Mouse (Mus musculus): ENCODE data around the gene Slc25a20.

The Slc25a20 gene

DNA sequence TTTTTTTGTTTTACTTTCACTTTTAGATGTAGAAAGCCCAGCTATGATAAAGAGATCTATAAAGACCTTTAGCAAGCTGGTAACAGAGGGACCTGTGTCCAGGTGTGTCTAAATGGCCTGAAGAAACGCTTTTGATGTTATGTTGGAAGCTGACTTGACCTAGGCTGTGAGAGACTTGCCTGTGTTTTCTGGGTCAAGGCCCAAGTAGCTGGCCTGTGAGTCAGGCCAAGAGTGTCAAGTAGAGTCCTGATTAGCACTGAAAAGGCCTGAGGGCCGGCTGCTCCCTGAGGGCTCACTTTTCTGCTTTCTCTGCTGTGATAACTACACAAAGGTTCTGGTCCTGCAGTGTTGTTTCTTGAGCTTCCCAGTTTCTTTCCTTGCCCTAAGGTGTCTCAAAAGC is 25.8 kb downstream of the Slc25a20 start:
- no peak for DNase-seq

DNA sequence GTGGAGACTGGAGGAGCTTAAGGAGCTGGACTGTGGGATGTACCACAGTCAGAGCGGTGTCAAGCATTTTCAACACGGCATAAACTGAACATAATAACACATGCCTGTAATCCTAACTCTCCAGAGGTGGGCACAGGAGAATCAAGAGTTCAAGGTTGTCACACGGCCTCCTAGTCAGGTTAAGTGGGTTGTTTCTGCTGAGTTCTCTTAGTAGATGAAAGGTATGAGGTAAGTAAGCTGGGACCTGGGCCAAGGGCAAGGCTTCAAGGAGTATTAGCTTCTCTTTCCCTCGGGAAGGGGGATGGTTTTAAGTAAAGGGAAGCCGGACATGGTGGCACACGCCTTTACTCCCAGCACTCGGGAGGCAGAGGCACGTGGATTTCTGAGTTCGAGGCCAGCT is 26.6 kb downstream of the Slc25a20 start:
- no peak for DNase-seq

DNA sequence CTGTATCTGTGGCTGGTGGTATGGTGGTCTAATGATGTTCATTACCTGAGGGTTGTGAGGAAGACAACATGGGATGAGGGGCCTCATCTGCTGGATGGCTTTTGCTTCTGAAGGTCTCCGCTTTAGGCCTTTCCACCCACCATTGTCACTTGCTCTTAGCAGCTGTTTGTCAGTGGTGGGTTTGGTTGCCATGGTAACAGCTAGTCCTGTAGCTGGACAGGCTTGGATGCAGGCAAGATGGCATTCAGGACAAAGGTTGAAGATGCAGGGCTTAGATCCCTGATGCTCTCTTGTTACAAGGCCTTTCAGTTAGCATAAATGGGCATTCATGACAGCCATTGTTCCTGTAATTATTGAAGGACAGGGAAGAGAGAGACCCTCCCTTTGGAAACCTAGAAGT is 27.2 kb downstream of the Slc25a20 start, which contains the start of gene Prkar2a:
Gene Prkar2a (plus strand): TSS at position 209 of the 400 bp plus-strand sequence.
- DNase-seq = no peak

DNA sequence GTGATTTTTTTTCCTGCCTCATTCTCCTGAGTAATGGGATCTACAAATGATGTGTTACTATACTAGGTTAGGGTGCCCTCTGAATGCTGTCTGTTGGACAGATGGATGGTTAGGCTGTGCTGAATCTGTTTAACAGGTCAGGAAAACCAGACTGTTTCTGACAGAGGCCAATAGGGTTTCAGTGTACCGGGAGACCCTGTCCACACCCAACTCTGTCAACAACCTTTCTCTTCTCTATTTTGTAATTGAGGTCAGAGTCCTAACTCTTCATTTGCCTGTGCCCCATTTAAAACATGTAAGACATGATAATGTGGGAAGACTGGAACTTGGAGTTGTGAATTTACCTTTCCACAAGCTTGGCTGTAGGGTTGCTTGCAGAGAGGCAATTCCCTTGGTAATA is 28.1 kb downstream of the Slc25a20 start:
- DNase-seq = no peak

DNA sequence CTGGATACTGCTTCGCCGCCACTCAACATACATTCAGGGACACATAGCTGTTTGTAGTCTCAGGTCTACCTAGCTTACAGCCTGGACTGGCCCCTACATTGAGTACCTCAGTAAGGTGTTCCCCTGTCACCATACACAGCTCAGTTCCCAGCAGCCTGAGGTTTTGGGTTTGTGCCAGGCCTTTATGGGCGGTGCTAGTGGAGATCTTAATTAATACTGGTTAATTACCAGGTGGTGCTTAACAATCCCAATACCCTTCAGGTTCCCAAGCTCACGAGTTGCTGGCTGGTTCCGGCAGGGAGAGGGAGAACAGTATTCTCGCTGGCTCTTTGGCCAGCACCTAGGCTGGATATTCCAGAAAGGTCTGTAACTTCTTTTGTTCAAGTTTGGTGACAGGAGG is 29.0 kb downstream of the Slc25a20 start:
- DNase-seq = peak; percentile 35

DNA sequence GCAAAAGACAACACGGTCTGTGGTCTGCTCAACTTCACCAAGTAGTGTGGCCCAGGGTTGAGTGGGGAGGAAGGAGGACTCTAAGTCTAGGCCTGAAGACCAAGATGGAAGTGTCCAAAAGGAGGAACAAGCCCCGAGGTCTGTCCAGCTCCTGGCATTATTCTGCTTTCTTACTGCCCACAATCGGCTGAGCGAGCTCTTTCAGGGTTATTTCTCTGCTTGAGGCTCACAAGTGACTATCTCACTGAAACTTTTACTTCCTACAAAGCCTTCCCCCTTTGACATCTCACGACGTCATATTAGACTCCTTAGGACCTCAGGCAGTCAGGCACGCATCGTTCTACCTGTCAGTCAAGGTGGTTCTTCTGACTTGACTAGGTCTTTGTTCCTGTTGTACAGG is 29.5 kb downstream of the Slc25a20 start:
- no peak for DNase-seq

DNA sequence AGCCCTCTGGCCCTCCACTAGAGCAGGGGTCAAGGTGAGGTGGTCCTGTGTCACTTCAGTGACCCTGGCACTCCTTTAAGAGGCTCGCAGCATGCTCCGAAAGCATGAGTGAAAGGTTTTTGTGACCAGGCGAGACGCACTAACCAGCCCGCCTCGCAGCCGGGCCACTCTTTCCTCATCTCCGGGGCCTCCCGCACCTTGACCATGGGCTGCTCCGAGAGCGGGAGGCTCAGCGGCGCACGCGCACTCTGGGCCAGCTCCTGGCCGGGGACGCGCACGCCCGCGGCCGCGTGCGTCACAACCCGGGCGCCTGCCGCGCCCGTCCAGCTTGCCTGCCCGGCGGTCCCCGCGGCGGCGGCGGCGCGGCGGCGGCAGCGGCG is 29.9 kb downstream of the Slc25a20 start:
- peak; percentile 90 for DNase-seq

DNA sequence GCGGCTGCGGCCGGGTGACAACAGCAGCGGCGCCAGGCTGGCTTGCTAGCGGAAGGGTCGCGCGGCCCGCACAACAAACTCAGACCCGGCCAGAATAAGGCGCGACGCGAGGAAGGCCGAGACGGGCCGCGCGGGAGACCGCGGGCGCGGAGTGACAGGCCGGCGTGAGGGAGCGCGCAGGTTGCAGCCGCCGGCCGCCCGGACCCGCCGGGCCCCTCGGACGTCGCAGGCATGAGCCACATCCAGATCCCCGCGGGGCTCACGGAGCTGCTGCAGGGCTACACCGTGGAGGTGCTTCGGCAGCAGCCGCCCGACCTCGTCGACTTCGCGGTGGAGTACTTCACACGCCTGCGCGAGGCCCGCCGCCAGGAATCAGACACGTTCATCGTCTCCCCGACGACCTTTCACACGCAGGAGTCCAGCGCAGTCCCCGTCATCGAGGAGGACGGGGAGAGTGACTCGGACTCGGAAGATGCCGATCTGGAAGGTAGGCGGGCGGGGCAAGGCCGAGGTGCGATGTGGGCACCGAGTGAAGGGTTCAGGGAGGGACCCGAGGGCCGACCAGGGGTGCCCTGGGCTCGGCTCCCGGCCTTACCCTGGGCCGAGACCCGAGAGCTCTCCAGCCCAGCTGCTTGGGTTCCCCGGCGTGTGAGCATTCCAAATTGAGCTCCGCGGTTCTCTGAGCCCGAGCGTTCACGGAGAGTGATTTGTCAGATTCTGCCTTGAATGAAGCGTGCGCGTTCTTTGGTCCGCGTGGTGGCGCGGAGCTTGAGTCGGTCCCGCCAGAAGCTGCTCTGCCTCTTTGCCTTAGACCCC is 30.5 kb downstream of the Slc25a20 start:
- DNase-seq = peak; percentile 57

DNA sequence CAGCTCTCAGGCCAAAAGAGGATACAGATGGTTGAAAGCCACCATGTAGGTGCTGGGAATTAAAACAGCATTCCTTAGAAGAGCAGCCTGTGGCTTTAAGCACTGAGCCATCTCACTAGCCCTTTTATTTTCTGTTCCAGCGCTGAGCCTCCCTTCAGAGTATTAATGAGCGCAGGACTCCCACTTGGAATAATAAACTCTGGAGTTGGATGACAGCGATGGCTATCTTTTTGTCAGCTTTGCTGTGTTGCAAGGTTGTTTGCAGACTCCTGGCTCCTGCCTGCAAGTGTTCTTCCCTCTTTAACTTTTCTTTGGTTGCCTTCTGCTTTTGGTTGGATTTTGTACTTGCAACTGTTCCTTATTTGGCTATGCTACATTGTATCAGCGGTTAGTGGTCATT is 32.1 kb downstream of the Slc25a20 start:
- DNase-seq = no peak

DNA sequence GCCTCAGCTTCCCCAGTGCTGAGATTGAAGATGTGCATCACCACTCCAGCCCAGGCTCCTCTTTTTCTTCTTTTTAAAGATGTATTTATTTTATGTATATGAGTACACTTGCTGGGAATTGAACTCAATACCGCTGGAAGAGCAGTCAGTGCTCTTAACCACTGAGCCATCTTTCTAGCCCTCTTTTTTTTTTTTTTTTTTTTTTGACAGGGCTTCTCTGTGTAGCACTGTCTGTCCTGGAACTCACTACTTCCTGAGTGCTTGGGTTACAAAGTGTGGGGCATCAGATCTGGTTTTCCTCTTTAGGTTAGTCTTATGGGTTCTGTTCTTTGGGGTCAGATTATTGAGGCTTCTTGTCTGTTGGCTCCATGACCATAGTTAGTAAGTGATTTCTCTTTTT is 32.6 kb downstream of the Slc25a20 start:
- no peak for DNase-seq

DNA sequence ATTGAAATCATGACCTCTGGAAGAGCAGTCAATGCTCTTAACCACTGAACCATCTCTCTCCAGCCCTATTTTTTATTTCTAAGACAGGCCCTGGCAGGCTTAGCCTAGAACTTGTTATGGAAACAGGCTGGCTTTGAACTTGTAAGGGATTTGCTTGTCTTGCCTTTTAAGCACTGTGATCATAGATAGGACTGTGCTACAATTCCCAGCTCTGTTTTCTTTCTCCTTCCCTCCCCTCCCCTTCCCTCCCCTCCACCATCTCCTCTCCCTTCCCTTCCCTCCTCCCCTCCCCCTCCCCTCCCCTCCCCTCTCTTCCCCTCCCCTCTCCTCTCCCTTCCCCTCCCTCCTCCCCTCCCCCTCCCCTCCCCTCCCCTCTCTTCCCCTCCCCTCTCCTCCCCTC is 40.6 kb downstream of the Slc25a20 start:
- no peak for DNase-seq

DNA sequence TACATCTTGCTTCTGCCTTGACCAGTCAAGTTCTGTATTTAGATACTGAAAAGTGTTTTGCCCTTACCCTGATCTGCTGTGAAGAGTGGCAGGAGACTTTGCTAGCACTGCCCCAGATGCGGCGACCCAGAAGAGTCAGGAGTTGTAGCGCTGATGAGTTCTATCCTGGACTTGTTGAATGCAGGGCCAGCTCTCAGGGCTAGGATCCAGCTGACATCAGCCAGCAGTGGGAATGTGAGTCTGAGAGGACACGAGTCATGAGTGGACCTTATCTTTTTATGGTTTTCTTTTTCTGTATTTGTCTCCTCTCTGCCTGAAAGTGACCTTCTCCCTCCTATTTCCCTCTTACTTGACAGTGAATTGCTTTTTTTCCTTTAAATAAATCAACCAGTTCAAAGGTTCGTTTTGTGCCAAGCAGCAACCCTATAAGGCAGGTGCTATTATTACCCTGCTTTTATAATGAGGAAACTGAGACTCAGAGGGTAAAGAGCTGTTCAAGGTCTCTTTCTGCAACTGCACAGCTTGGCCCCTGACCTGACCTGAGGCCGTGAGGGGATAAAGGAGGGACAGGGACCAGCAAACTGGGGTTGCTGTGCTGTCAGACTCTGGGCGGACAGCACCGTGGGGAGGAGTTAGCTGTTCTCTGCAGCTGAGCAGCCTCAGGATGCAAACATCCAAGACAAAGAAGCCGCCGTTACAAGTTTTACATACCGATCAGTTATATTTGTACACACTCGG is 41.7 kb downstream of the Slc25a20 start:
- no peak for DNase-seq

DNA sequence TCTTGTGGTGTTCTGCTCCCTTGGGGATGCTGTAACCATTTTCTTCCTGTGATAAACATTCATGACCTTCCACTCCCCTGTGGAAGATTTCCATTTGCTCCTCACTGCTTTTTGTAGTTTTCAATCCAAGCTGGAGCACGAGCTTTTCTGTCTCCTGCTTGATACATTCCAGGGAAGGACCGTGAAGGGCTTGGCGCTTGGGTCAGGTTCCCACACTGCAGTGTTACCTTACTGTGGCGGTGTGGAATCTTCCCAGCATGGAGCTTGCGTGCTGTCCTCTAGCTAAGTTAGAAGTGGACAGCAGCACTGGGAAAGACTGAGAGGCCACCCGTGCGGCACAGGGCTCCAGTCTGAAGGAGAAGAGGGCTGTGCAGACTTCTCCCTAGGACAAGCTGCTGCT is 42.7 kb downstream of the Slc25a20 start:
- DNase-seq = no peak

DNA sequence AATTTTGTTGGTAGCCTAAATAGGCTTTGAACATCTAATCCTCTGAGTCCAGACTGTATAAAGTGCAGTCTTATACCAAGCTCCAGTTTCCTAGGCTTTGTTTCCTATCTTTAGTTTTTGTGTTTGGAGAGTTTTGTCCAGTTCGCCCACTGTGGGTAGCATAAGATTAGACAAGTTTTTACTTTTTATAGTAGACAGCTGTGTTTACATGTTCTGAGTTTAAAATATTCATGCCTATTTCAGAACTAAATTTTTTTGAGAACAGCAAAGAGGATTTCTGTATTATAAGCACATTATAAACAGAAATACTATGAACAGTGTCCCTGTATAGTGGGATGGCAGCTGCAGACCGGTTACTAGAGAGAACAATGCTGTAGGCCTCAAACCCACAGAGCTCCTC is 45.3 kb downstream of the Slc25a20 start:
- no peak for DNase-seq

DNA sequence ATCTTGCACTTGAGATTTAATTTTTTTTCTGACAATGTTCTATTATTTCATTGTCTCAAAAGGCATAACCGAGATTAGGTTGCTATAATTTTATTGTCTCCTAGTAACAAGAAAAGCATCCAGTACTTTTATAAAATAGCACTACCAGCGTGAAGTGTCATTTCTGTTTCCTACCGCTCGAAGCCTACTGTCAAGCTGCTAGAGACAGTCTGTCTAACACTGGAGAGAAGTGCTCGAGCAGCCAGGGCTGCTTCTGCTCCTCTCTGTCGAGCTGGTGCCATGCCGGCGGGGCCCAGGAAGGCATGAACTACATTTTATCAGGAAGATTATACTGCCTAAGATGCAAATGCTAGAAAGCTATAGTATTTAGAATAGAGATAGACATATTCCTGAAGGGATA is 46.9 kb downstream of the Slc25a20 start:
- DNase-seq = no peak

DNA sequence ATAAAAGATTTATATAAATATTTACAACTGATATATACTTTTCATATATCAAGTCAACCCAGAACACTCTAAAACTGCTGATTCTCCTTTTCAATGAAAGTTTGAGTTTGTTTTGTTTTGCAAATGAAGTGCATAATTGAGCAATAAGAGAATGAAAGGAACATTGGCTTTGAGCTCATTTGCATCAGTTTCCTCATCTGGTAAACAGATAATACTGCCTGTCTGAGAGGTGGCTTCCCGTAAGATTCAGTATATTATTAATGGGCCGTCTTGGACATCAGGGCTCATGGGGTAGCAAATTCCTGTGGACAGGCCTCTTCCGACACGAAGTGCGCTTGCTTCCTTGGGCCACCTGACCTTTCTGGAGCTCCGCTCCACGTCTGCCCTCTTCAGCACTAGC is 48.9 kb downstream of the Slc25a20 start:
- DNase-seq = no peak

DNA sequence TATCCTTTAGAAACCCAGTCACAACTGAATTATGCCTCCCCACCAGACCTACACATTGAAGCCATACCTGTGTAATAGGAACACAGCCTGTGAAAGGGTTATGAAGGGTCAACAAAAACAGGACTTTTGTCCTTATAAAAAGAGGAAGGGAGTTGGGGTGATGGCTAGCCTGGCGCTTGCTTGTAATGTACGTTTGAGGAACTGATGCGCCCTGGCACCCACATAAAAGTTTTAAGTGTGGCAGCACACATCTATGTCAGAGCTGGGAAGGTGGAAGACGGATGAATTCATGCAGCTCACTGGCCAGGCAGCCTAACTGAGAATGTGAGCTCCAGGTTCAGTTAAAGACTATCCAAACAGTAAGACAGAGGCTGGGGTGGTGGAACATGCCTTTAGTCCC is 54.3 kb downstream of the Slc25a20 start:
- DNase-seq = no peak

DNA sequence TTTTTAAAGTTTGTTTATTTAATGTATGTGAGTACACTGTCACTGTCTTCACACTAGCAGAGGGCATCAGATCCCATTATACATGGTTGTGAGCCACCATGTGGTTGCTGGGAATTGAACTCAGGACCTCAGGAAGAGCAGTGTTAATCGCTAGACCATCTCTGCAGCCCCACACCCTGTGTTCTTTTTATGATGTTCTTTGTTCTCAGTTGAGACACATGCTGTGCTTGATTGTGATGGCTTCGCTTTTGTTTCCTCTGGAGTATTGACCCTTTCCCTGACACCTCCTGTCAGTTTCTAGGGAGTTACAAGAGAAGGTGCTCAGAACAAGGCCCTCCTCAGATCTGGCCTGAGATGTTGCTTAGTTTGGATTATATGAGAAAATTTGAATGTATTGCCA is 61.9 kb downstream of the Slc25a20 start:
- DNase-seq = no peak

DNA sequence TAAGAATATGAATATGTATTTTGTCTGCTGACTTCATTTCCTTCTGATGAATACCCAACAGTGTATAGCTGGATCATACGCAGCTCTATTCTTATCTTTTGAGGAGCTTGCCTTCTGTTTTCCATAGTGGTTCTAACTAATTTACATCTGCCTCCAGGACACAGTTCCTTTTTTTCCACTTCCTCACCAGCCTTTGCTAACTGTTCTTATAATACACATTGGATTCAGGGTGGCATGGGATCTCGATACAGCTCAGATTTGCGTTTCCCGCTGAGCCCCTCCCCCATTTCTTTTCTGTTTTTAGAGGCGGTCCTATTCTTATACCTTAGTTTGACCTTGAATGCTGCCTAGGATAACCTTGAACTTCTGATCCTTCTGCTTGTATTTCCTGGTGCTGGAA is 64.2 kb downstream of the Slc25a20 start:
- no peak for DNase-seq

DNA sequence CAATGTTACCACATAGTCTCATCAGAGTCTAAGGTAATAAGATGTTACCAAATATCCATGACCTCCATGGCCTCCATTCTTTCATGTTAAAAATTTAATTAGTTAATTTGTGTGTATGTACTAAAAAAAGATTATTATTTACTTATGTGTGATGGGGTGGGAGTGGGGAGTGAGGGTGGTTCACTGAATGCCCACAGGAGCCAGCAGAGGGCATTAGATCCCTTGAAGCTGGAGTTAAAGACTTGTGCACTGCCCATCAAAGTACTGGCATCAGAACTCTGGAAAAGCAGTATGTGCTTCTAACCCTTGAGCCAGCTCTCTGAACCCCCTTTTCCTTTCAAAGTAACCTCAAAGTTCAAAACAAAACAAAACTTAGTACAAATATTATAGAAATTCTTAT is 67.2 kb downstream of the Slc25a20 start:
- DNase-seq = no peak

DNA sequence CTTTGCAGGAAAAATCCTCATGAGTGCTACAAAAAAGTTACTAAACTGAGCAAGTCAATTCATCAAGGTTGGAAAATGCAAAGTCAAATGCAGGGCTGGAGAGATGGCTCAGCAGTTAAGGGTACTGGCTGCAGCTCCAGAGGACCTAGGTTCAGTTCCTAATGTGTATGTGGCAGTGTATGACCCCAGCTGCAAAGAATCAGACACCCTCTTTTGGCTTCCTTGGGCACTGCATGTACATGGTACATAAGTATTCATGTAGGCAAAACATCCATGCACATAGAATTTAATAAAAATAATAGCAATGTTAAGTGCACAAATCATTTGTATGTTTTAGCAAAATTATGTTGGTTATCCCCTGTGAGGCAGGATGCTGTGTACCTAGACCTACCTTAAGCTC is 70.6 kb downstream of the Slc25a20 start:
- DNase-seq = no peak
